Mouse (Mus musculus) telencephalon, adult 2 months (tissue): ENCODE measurements around the gene Enkd1.

Experiments
- DNase-seq: peaks from one replicate; pipeline ENCODE4 v3.0.0-alpha.2; 2011; ENCODE audit warnings: low read depth, low spot score

The Enkd1 gene

DNA sequence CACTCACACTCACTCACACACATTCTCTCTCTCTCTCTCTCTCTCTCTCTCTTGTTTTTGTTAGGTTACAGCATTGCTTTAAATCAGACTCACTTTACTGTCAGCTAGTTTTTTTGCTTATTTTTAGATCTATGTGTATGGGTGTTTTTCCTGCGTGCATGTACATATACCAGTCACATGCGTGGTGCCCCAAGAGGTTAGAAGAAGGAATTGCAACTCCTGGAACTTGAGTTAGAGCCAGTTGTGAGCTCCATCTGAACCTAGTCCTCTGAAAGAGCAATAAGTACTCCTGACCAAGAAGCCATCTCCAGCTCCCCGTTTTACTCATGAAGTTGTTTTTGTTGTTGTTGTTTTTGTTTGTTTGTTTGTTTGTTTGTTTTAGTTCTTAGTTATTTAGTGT, 46.8 kb downstream of the Enkd1 start:
- no peak for DNase-seq

DNA sequence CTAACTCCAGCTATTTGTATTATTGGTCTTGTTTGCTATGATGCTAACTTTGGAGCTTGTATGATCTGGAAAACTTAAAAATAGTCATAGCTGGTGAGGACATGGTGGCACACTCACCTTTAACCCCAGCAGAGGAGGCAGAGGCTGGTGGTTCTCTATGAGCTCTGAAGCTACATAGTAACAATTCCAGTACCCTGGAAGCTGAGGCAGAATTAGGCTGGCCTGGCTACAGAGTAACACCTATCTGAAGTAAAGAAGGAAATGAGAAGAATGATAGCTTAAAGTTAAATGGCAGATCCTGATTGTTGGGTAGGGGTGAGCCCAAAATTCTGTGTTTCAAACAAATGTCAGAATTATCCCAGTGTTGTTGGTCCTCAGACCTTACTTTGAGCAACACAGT, 50.4 kb downstream of the Enkd1 start:
- DNase-seq: no peak
